In the genomic region with DNA sequence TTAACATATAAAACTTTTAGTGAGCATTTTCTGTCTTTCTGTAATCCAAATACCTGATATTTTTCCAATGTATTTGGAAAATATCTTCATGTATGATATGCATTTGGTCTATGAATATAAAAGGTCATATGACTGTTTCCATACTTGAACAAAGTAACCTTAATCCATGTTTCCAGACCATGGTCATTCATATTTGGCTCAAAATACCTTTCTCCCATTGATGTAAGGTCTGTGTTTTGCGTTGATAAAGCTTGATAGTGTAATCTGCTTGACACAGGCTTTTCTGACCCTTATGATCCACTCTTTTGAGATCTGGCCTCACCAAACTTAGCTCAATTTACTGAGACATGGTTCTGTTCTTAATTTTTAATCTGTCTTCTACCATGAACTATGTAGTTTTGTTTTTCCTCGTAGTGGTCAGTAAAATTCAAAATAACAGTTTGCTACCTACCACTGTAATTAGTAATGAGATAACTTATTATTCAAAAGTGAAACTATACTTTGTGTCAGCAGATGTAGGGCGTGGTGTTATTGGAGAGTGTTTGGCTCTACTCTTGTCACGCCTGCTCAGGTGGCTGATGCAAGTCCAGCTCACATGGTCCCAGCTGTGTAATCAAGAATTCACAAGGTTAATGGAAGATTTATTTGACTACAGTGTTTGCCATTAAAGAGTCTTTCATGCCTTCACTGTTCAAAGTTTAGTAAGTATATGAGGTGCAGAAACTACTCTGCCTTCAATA, we compare ENCODE assay signal across 10 mouse cellular contexts. TPM values are rescaled to one million over a fixed set of nuclear protein-coding genes. Genes with fewer than 3 reads are reported as not detected.
A peak's percentile ranks its signal among the peaks of the same experiment; 100 is the strongest.
DNase-seq lines count a peak whose midpoint lies in the region; ATAC-seq and TF ChIP-seq lines count a peak whose summit lies in the region.
"Had no signal": no experiment of that assay in that cellular context is flagged by ENCODE, and none has a peak within 500 bp of the region (broad histone marks: within the 10 kb centered on the region; RNA-seq: fewer than 3 reads in every experiment).

No protein-coding gene starts in this region.

- 0 out of 2 replicates have a peak overlapping the region, but pooled peaks have one; percentile 9 for H3K4me2 ChIP-seq in intestine, postnatal 0 days (replicated peaks; ENCODE audit: low read depth)
- no peak overlapping the region for H3K4me2 ChIP-seq in stomach, embryonic 14.5 days (replicated peaks; ENCODE audit: low read depth, low read length)
- H3K4me2 ChIP-seq in forebrain, embryonic 13.5 days, result no peak overlapping the region
- H3K4me2 ChIP-seq: embryonic facial prominence, embryonic 13.5 days had no signal

- 66% methylated on average over 4 of the region's 4 CpGs for WGBS in intestine, postnatal 0 days
- 80% methylated on average over 4 of the region's 4 CpGs for WGBS in stomach, embryonic 14.5 days
- 95% methylated on average over 4 of the region's 4 CpGs for WGBS in forebrain, embryonic 13.5 days

- H3K27ac ChIP-seq in intestine, postnatal 0 days (ENCODE audit: low read depth, low read length), result peak overlapping the region; percentile 28; the same call in 1 of the 2 replicates
- no peak overlapping the region for H3K27ac ChIP-seq in stomach, embryonic 14.5 days (ENCODE audit: low read length)
- no peak overlapping the region for H3K27ac ChIP-seq in forebrain, embryonic 13.5 days
- no peak overlapping the region for H3K27ac ChIP-seq in layer of hippocampus, adult 2 months
- H3K27ac ChIP-seq: embryonic facial prominence, embryonic 13.5 days had no signal

- no peak for TF ChIP-seq CTCF in intestine, postnatal 0 days (IDR thresholded peaks at IDR 0.05; ENCODE audit: low read depth)
- TF ChIP-seq CTCF in layer of hippocampus, adult 2 months (conservative IDR thresholded peaks at IDR 0.05), result no peak

- peak; percentile 19 to 27 for DNase-seq in kidney, postnatal 36 days
- DNase-seq in kidney, adult 11 months, result no peak
- DNase-seq in c-Kit-positive CD71-positive TER-119-negative erythroid progenitor cells, embryonic 14.5 days (ENCODE audit: low read depth), result peak; percentile 88
- DNase-seq in layer of hippocampus, adult 2 months (ENCODE audit: low spot score in 2 of 2), result no peak
- DNase-seq: cerebellum, postnatal 14 days; right cerebral cortex, postnatal 4 days had no signal

- no peak overlapping the region for H3K9ac ChIP-seq in intestine, postnatal 0 days (ENCODE audit: low read depth, low read length)
- no peak overlapping the region for H3K9ac ChIP-seq in stomach, embryonic 14.5 days (replicated peaks; ENCODE audit: low read depth, low read length)
- no peak overlapping the region for H3K9ac ChIP-seq in forebrain, embryonic 13.5 days
- H3K9ac ChIP-seq: embryonic facial prominence, embryonic 13.5 days had no signal

- peak; percentile 80 for ATAC-seq in intestine, postnatal 0 days
- ATAC-seq in stomach, embryonic 14.5 days (ENCODE audit: insufficient number of reproducible peaks, insufficient read depth, low FRiP score, low read depth), result peak; percentile 84; the same call in 1 of the 2 replicates
- no peak for ATAC-seq in forebrain, embryonic 13.5 days

- no peak overlapping the region for H3K4me3 ChIP-seq in intestine, postnatal 0 days (ENCODE audit: low read depth, low read length)
- H3K4me3 ChIP-seq in stomach, embryonic 14.5 days (ENCODE audit: low read depth, low read length), result no peak overlapping the region
- no peak overlapping the region for H3K4me3 ChIP-seq in forebrain, embryonic 13.5 days
- no peak overlapping the region for H3K4me3 ChIP-seq in layer of hippocampus, adult 2 months
- H3K4me3 ChIP-seq: embryonic facial prominence, embryonic 13.5 days had no signal

- no peaks in the 10 kb centered on the region for H3K27me3 ChIP-seq in intestine, postnatal 0 days (replicated peaks; ENCODE audit: control insufficient read depth, insufficient read depth, low read length)
- no peaks in the 10 kb centered on the region for H3K27me3 ChIP-seq in stomach, embryonic 14.5 days (ENCODE audit: control insufficient read depth, insufficient read depth, low read length)
- no peaks in the 10 kb centered on the region for H3K27me3 ChIP-seq in forebrain, embryonic 13.5 days
- H3K27me3 ChIP-seq: embryonic facial prominence, embryonic 13.5 days had no signal

- no peaks in the 10 kb centered on the region for H3K4me1 ChIP-seq in intestine, postnatal 0 days (replicated peaks; ENCODE audit: control insufficient read depth, insufficient read depth, low read length)
- H3K4me1 ChIP-seq in stomach, embryonic 14.5 days (ENCODE audit: control insufficient read depth, insufficient read depth, low read length), result no peaks in the 10 kb centered on the region
- H3K4me1 ChIP-seq in forebrain, embryonic 13.5 days, result no peaks in the 10 kb centered on the region
- H3K4me1 ChIP-seq: embryonic facial prominence, embryonic 13.5 days had no signal

- H3K36me3 ChIP-seq in intestine, postnatal 0 days (ENCODE audit: control insufficient read depth, insufficient read depth), result no peaks in the 10 kb centered on the region
- no peaks in the 10 kb centered on the region for H3K36me3 ChIP-seq in stomach, embryonic 14.5 days (ENCODE audit: control insufficient read depth, insufficient read depth, low read length)
- H3K36me3 ChIP-seq in forebrain, embryonic 13.5 days (ENCODE audit: poor library complexity, severe bottlenecking), result no peaks in the 10 kb centered on the region

- no peaks in the 10 kb centered on the region for H3K9me3 ChIP-seq in intestine, postnatal 0 days (ENCODE audit: control insufficient read depth)
- no peaks in the 10 kb centered on the region for H3K9me3 ChIP-seq in stomach, embryonic 14.5 days (ENCODE audit: control insufficient read depth, low read depth, low read length)
- no peaks in the 10 kb centered on the region for H3K9me3 ChIP-seq in forebrain, embryonic 13.5 days (replicated peaks)
- H3K9me3 ChIP-seq: embryonic facial prominence, embryonic 13.5 days had no signal

RNA-seq across cellular contexts. Expression of a gene that starts 15.2 kb away (rescaled TPM):
- polyA plus RNA-seq in intestine, postnatal 0 days (2015; fragmentation: Nextera tagmentation; extraction: Ambion mirVana), result 12.0 and 13.0 TPM in 2 replicates
- 16.9 and 21.4 TPM in 2 replicates for polyA plus RNA-seq in stomach, embryonic 14.5 days (2014; fragmentation: Nextera tagmentation; extraction: Ambion mirVana)
- 19.0 and 19.7 TPM in 2 replicates for polyA plus RNA-seq in forebrain, embryonic 13.5 days (2015; fragmentation: Nextera tagmentation; extraction: Ambion mirVana)
- 10 to 100 TPM; 12.7 to 14.6 TPM for total RNA-seq in layer of hippocampus, adult 2 months (2021)

RNA-seq across cellular contexts. Expression of a gene that starts 47.2 kb away (rescaled TPM):
- 12.7 and 13.2 TPM in 2 replicates for polyA plus RNA-seq in intestine, postnatal 0 days (2015; fragmentation: Nextera tagmentation; extraction: Ambion mirVana)
- 17.0 and 18.4 TPM in 2 replicates for polyA plus RNA-seq in stomach, embryonic 14.5 days (2014; fragmentation: Nextera tagmentation; extraction: Ambion mirVana)
- 9.6 and 10.2 TPM in 2 replicates for polyA plus RNA-seq in forebrain, embryonic 13.5 days (2015; fragmentation: Nextera tagmentation; extraction: Ambion mirVana)
- 10 to 100 TPM; 52.7 to 56.8 TPM for total RNA-seq in layer of hippocampus, adult 2 months (2021)

Comparison
In these comparisons a context has a peak if more than half of its experiments do, and no peak if none do; other contexts are left out.
1. DNase-seq: peak in kidney, postnatal 36 days (2 of 2) and c-Kit-positive CD71-positive TER-119-negative erythroid progenitor cells, embryonic 14.5 days (single experiment); none in kidney, adult 11 months (single experiment) and layer of hippocampus, adult 2 months (0 of 2).